Mouse (Mus musculus): Measurements from ENCODE around the gene Rasd2.

DNA sequence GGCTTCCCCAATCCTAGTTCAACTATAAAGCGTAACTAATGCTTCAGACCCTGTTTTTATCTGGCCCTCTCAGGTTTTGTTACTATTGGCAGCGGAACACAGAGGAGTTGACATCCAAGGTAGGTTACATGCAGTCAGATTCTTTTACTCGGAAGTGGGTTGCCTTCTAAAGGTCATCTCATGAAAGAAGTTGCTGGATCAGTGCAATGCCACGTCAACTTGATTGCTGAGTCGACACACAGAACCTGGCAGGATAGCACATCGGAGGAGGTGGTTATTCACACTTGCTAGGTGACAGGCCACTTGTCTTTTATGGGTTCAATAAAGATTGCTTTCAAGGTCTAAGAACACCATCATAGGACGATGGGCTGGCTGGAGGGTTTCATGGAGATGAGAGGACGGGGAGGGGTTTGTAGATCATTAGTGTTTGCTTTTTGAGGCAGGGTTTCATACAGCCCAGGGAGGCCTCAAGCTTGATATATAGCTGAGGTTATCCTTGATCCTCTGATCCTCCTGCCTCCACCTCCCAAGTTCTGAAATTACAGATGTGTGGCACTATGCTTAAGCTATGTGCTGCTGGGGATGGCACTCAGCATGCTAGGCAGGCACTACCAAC is 11.6 kb upstream of the Rasd2 start:
- TF ChIP-seq CTCF (IDR thresholded peaks at IDR 0.05; ENCODE audit: borderline replicate concordance, insufficient read depth, low read length) (no peak), POLR2A (IDR thresholded peaks at IDR 0.05; ENCODE audit: low read depth, low read length) (no peak)

All from embryonic fibroblast, embryonic 13.5 days (primary cell).